Mouse (Mus musculus) CD4-positive naive resting alpha-beta T cell, adult 57 days (primary cell): Measurements from ENCODE around the gene Ap1s2. TPM values are rescaled to one million over a fixed set of nuclear protein-coding genes. Genes with fewer than 3 reads are reported as not detected.

ENCODE experiments used
- total RNA-seq: library from RNA; stranded (reverse); gene quantifications from one replicate; pipeline ENCODE4 v1.2.4, GENCODE M21; 2023

Ap1s2 gene
- total RNA-seq: 12.5 TPM

GRCm38 (mm10) chrX:163908337-163909250 is at the start of gene Ap1s2:
Ap1s2 (plus strand) TSS chrX:163909017.

DNA sequence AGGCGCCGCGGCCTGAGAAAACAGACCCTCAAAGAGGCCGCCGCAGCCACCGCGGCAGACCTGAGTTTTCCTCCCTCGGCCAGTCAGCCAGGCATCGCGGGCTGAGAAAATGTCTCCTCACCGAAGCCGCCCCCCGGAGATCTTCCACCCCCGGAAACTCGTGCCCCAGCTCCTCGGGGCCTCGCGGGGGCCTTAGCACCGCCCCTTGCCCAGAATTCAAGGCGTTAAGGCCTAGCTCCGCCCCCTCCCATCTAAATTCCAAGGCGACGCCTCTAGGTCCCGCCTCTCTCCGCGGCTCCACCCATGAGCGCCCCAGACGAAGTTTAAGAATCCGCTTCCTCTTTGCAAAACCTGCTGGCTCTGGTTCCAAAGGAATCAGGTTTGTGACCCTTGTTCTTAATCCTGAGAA is 49.7 kb downstream of the Ap1s2 start, which contains the start of gene Zrsr2:
Gene Zrsr2, minus strand, starts transcription at position 195 of the 409 bp plus-strand sequence.

Other genes starting within 250 kb of the Ap1s2 start
- gene Rnf138rt1, start 147.7 kb upstream of the Ap1s2 start, total RNA-seq: not detected
- gene Zrsr2, start 49.6 kb downstream of the Ap1s2 start, total RNA-seq: 59.9 TPM
- gene Car5b, start 119.0 kb downstream of the Ap1s2 start, total RNA-seq: 0.15 TPM
- gene Siah1b, start 167.5 kb downstream of the Ap1s2 start, total RNA-seq: 6.2 TPM
- not detected for gene Cltrn, start 179.8 kb downstream of the Ap1s2 start, total RNA-seq
- gene Ace2, start 230.3 kb downstream of the Ap1s2 start, total RNA-seq: not detected